ENCODE assay signal across 7 mouse cellular contexts in the genomic region with DNA sequence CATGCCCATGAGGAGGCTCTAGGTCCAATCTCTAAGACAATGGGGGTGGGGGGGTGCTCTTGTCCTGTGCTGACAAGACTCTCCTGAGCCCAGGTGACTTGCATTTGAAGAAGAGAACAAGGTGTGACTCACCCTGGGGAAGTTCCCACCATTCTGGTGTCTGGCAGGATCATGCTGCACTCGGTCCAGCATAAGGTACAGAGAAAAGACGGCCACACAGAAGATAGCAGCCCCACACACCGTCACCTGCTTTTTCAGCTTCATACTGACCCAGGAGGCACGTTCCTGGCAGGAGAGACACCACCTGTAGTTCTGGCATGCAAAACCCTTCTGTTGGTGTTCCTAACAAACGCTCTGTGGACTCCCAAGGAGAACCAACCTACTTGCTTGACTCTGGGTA. TPM values are rescaled to one million over a fixed set of nuclear protein-coding genes. Genes with fewer than 3 reads are reported as not detected.
DNase-seq lines count a peak whose midpoint lies in the region; ATAC-seq and TF ChIP-seq lines count a peak whose summit lies in the region.

No protein-coding gene starts in this region.

- ATAC-seq in lung, postnatal 0 days: no peak
- no peak for ATAC-seq in embryonic facial prominence, embryonic 14.5 days (ENCODE audit: low read depth)
- no peak for ATAC-seq in limb, embryonic 14.5 days (ENCODE audit: low FRiP score, low read depth)
- ATAC-seq in stomach, embryonic 15.5 days (ENCODE audit: insufficient read depth, low FRiP score, low read depth): no peak

- DNase-seq in lung, postnatal 0 days (ENCODE audit: low spot score): no peak
- no peak for DNase-seq in lung, adult 18-20 months
- no peak for DNase-seq in embryonic facial prominence, embryonic 14.5 days (ENCODE audit: low spot score)
- DNase-seq in limb, embryonic 14.5 days (ENCODE audit: low spot score): no peak
- no peak for DNase-seq in ovary, postnatal 10 days (ENCODE audit: low spot score)
- DNase-seq in left cerebral cortex, adult 11 months (ENCODE audit: low spot score): no peak

- TF ChIP-seq EP300 in lung, postnatal 0 days (IDR thresholded peaks at IDR 0.05): no peak

- peak overlapping the region; percentile 87 for H3K27ac ChIP-seq in lung, postnatal 0 days (ENCODE audit: low read length)
- 0 out of 2 replicates have a peak overlapping the region, but pooled peaks have one; percentile 87 for H3K27ac ChIP-seq in embryonic facial prominence, embryonic 14.5 days (replicated peaks; ENCODE audit: low read depth, low read length)
- no peak overlapping the region for H3K27ac ChIP-seq in limb, embryonic 14.5 days (replicated peaks; ENCODE audit: low read depth, low read length)
- peak overlapping the region; percentile 35; the same call in 1 of the 2 replicates for H3K27ac ChIP-seq in stomach, embryonic 15.5 days

- H3K4me1 ChIP-seq in lung, postnatal 0 days (ENCODE audit: insufficient read depth, low read depth, low read length): peaks cover 8% of the 10 kb centered on the region
- H3K4me1 ChIP-seq in embryonic facial prominence, embryonic 14.5 days (ENCODE audit: control insufficient read depth, insufficient read depth, low read length): peaks cover 14% of the 10 kb centered on the region
- peaks cover 12% of the 10 kb centered on the region for H3K4me1 ChIP-seq in limb, embryonic 14.5 days (ENCODE audit: control insufficient read depth, insufficient read depth, low read length)
- H3K4me1 ChIP-seq in stomach, embryonic 15.5 days: peaks cover 11% of the 10 kb centered on the region

- H3K4me3 ChIP-seq in lung, postnatal 0 days (ENCODE audit: low read depth, low read length): no peak overlapping the region
- peak overlapping the region; percentile 90; the same call in 1 of the 2 replicates for H3K4me3 ChIP-seq in embryonic facial prominence, embryonic 14.5 days (ENCODE audit: low read depth, low read length)
- H3K4me3 ChIP-seq in limb, embryonic 14.5 days (replicated peaks; ENCODE audit: low read length): peak overlapping the region; percentile 91; the same call in 1 of the 2 replicates
- H3K4me3 ChIP-seq in stomach, embryonic 15.5 days (replicated peaks): no peak overlapping the region

- H3K4me2 ChIP-seq in lung, postnatal 0 days (replicated peaks; ENCODE audit: low read depth, low read length): peak overlapping the region; percentile 91
- H3K4me2 ChIP-seq in embryonic facial prominence, embryonic 14.5 days (ENCODE audit: low read depth, low read length): peak overlapping the region; percentile 70
- peak overlapping the region; percentile 68 for H3K4me2 ChIP-seq in limb, embryonic 14.5 days (replicated peaks; ENCODE audit: low read depth, low read length, severe bottlenecking)
- peak overlapping the region; percentile 80; the same call in 1 of the 2 replicates for H3K4me2 ChIP-seq in stomach, embryonic 15.5 days

- no peak overlapping the region for H3K9ac ChIP-seq in lung, postnatal 0 days (replicated peaks; ENCODE audit: low read depth)
- peak overlapping the region; percentile 10; the same call in 1 of the 2 replicates for H3K9ac ChIP-seq in embryonic facial prominence, embryonic 14.5 days (ENCODE audit: low read depth, low read length)
- no peak overlapping the region for H3K9ac ChIP-seq in limb, embryonic 14.5 days (ENCODE audit: low read depth, low read length, severe bottlenecking)
- H3K9ac ChIP-seq in stomach, embryonic 15.5 days: no peak overlapping the region

- 0 out of 2 replicates have a peak, but pooled peaks cover 4% of the 10 kb centered on the region for H3K36me3 ChIP-seq in lung, postnatal 0 days (ENCODE audit: insufficient read depth, low read length)
- H3K36me3 ChIP-seq in embryonic facial prominence, embryonic 14.5 days (ENCODE audit: control insufficient read depth, insufficient read depth, low read length): peaks cover 39% of the 10 kb centered on the region
- H3K36me3 ChIP-seq in limb, embryonic 14.5 days (ENCODE audit: control insufficient read depth, insufficient read depth, low read length): peaks cover 35% of the 10 kb centered on the region
- peaks cover 23% of the 10 kb centered on the region for H3K36me3 ChIP-seq in stomach, embryonic 15.5 days

- no peak for TF ChIP-seq POLR2A in limb, embryonic 14.5 days (IDR thresholded peaks at IDR 0.05; ENCODE audit: borderline replicate concordance, extremely low read depth, insufficient read depth, insufficient read length)

- H3K9me3 ChIP-seq in lung, postnatal 0 days (ENCODE audit: low read length): no peaks in the 10 kb centered on the region
- H3K9me3 ChIP-seq in embryonic facial prominence, embryonic 14.5 days (ENCODE audit: control insufficient read depth, low read length): no peaks in the 10 kb centered on the region
- no peaks in the 10 kb centered on the region for H3K9me3 ChIP-seq in limb, embryonic 14.5 days (ENCODE audit: control insufficient read depth, low read length)
- H3K9me3 ChIP-seq in stomach, embryonic 15.5 days: no peaks in the 10 kb centered on the region

- no peak for TF ChIP-seq CTCF in lung, postnatal 0 days (IDR thresholded peaks at IDR 0.05)

- H3K27me3 ChIP-seq in lung, postnatal 0 days (replicated peaks; ENCODE audit: insufficient read depth, low read length): no peaks in the 10 kb centered on the region
- no peaks in the 10 kb centered on the region for H3K27me3 ChIP-seq in embryonic facial prominence, embryonic 14.5 days (replicated peaks; ENCODE audit: control insufficient read depth, insufficient read depth, low read length)
- H3K27me3 ChIP-seq in limb, embryonic 14.5 days (ENCODE audit: control insufficient read depth, insufficient read depth, low read length): no peaks in the 10 kb centered on the region
- H3K27me3 ChIP-seq in stomach, embryonic 15.5 days (replicated peaks): no peaks in the 10 kb centered on the region

- 49% methylated on average over 5 of the region's 5 CpGs for WGBS in lung, postnatal 0 days
- WGBS in embryonic facial prominence, embryonic 14.5 days: 55% methylated on average over 5 of the region's 5 CpGs
- WGBS in limb, embryonic 14.5 days: 52% methylated on average over 5 of the region's 5 CpGs
- WGBS in stomach, embryonic 15.5 days: 58% methylated on average over 5 of the region's 5 CpGs

RNA-seq across cellular contexts. Expression of gene Man2a2, which starts 1.7 kb away (rescaled TPM):
- 8.5 and 9.6 TPM in 2 replicates for polyA plus RNA-seq in lung, postnatal 0 days (2015; fragmentation: Nextera tagmentation; extraction: Ambion mirVana)
- polyA plus RNA-seq in embryonic facial prominence, embryonic 14.5 days (2014; fragmentation: Nextera tagmentation; extraction: Ambion mirVana): 15.7 and 19.3 TPM in 2 replicates
- 64.8 and 89.1 TPM in 2 replicates for polyA plus RNA-seq in limb, embryonic 14.5 days (2012; rRNA removed)
- polyA plus RNA-seq in limb, embryonic 14.5 days (2014; fragmentation: Nextera tagmentation; extraction: Ambion mirVana): 14.8 and 18.4 TPM in 2 replicates
- 16.3 and 16.4 TPM in 2 replicates for polyA plus RNA-seq in stomach, embryonic 15.5 days (2015; fragmentation: Nextera tagmentation; extraction: Ambion mirVana)

RNA-seq across cellular contexts. Expression of gene Fes, which starts 18.3 kb away (rescaled TPM):
- polyA plus RNA-seq in lung, postnatal 0 days (2015; fragmentation: Nextera tagmentation; extraction: Ambion mirVana): 23.5 and 26.4 TPM in 2 replicates
- 14.6 and 15.7 TPM in 2 replicates for polyA plus RNA-seq in embryonic facial prominence, embryonic 14.5 days (2014; fragmentation: Nextera tagmentation; extraction: Ambion mirVana)
- 23.5 and 26.0 TPM in 2 replicates for polyA plus RNA-seq in limb, embryonic 14.5 days (2012; rRNA removed)
- polyA plus RNA-seq in limb, embryonic 14.5 days (2014; fragmentation: Nextera tagmentation; extraction: Ambion mirVana): 12.6 and 14.5 TPM in 2 replicates
- polyA plus RNA-seq in stomach, embryonic 15.5 days (2015; fragmentation: Nextera tagmentation; extraction: Ambion mirVana): 12.5 and 13.5 TPM in 2 replicates

RNA-seq across cellular contexts. Expression of gene Hddc3, which starts 26.6 kb away (rescaled TPM):
- 8.5 and 9.2 TPM in 2 replicates for polyA plus RNA-seq in lung, postnatal 0 days (2015; fragmentation: Nextera tagmentation; extraction: Ambion mirVana)
- 19.6 and 22.8 TPM in 2 replicates for polyA plus RNA-seq in embryonic facial prominence, embryonic 14.5 days (2014; fragmentation: Nextera tagmentation; extraction: Ambion mirVana)
- 48.8 and 50.4 TPM in 2 replicates for polyA plus RNA-seq in limb, embryonic 14.5 days (2012; rRNA removed)
- 23.1 and 23.8 TPM in 2 replicates for polyA plus RNA-seq in limb, embryonic 14.5 days (2014; fragmentation: Nextera tagmentation; extraction: Ambion mirVana)
- polyA plus RNA-seq in stomach, embryonic 15.5 days (2015; fragmentation: Nextera tagmentation; extraction: Ambion mirVana): 16.4 and 20.1 TPM in 2 replicates

RNA-seq across cellular contexts. Expression of gene Unc45a, which starts 28.7 kb away (rescaled TPM):
- polyA plus RNA-seq in lung, postnatal 0 days (2015; fragmentation: Nextera tagmentation; extraction: Ambion mirVana): 30.3 and 32.9 TPM in 2 replicates
- 34.1 and 39.7 TPM in 2 replicates for polyA plus RNA-seq in embryonic facial prominence, embryonic 14.5 days (2014; fragmentation: Nextera tagmentation; extraction: Ambion mirVana)
- polyA plus RNA-seq in limb, embryonic 14.5 days (2012; rRNA removed): 55.1 and 62.6 TPM in 2 replicates
- polyA plus RNA-seq in limb, embryonic 14.5 days (2014; fragmentation: Nextera tagmentation; extraction: Ambion mirVana): 36.9 and 40.4 TPM in 2 replicates
- polyA plus RNA-seq in stomach, embryonic 15.5 days (2015; fragmentation: Nextera tagmentation; extraction: Ambion mirVana): 35.5 and 38.3 TPM in 2 replicates

RNA-seq across cellular contexts. Expression of gene Furin, which starts 35.8 kb away (rescaled TPM):
- 24.4 and 27.3 TPM in 2 replicates for polyA plus RNA-seq in lung, postnatal 0 days (2015; fragmentation: Nextera tagmentation; extraction: Ambion mirVana)
- 17.2 and 18.4 TPM in 2 replicates for polyA plus RNA-seq in embryonic facial prominence, embryonic 14.5 days (2014; fragmentation: Nextera tagmentation; extraction: Ambion mirVana)
- polyA plus RNA-seq in limb, embryonic 14.5 days (2012; rRNA removed): 40.5 and 58.3 TPM in 2 replicates
- polyA plus RNA-seq in limb, embryonic 14.5 days (2014; fragmentation: Nextera tagmentation; extraction: Ambion mirVana): 17.0 and 19.8 TPM in 2 replicates
- polyA plus RNA-seq in stomach, embryonic 15.5 days (2015; fragmentation: Nextera tagmentation; extraction: Ambion mirVana): 11.6 and 12.5 TPM in 2 replicates

Comparison
In these comparisons a context has a peak if more than half of its experiments do, and no peak if none do; other contexts are left out.
1. H3K4me3 ChIP-seq: peak in embryonic facial prominence, embryonic 14.5 days (single experiment) and limb, embryonic 14.5 days (single experiment); none in lung, postnatal 0 days (single experiment) and stomach, embryonic 15.5 days (single experiment).
2. Peak in every context shown above with its lines, with median percentiles within 50 percentile points of each other: H3K4me2 ChIP-seq.